Mouse (Mus musculus): ENCODE data around the gene Olfr1509.

DNA sequence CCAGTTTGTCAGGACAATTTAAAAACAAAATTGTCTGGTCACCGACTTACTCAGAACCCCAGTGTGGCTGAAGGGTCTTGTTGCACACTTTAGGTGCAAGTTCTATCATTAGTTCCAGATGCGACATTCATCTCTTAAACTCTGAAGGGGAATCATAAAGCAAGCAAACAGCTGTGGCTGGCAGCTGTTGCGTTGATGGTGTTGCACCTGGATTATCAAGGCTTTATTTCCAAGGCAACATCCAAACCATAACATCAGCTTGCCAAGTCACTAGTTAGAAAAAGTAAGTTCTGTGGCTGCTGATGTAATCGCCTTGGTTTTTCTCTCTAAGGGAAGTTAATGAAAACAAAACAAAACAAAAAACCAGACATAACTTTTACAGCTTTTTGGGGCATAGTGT lies 52.7 kb downstream of the Olfr1509 start, which contains the start of gene Olfr1507:
- no peak for TF ChIP-seq CTCF (IDR thresholded peaks at IDR 0.05; ENCODE audit: low read depth)
- TF ChIP-seq EP300 (IDR thresholded peaks at IDR 0.05; ENCODE audit: low read depth), result no peak

All from liver, embryonic 14.5 days (tissue).